Mouse (Mus musculus) lung, postnatal 0 days (tissue): Measurements from ENCODE around the gene Fuca1.

ENCODE experiments used
- CTCF ChIP-seq: IDR thresholded peaks from 2 replicates; pipeline ENCODE4 v1.5.1; 2016; ENCODE audit warnings: antibody characterized with exemption, mild to moderate bottlenecking
- EP300 ChIP-seq: IDR thresholded peaks from 2 replicates; pipeline ENCODE4 v1.6.1; 2016; ENCODE audit warnings: antibody characterized with exemption, mild to moderate bottlenecking, control low read depth

DNA sequence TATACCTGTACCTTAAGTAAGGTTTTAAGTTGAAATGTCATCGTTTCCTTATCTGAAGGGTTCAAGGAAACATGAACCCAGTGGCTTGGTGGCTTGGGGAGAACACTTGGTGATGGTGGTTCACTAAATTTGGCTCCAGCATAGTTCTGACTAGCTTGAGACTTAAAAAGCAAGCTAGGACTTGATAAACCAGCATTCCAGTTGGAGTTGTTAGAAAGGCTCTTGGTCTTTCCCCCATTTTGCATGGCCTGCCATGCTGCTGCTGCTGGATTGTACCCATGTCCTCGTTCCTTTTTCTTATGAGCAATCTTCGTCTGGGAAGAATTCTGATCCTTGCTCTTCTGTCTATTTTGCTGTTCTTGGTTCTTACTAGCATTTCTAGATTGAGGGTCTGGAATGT lies 48.5 kb upstream of the Fuca1 start:
- TF ChIP-seq EP300 (no peak), CTCF (no peak)
